Mouse (Mus musculus): ENCODE measurements around the gene Tirap. TPM values are rescaled to one million over a fixed set of nuclear protein-coding genes. Genes with fewer than 3 reads are reported as not detected.

The Tirap gene
- polyA plus RNA-seq, 1 experiment: 4.9 TPM

DNA sequence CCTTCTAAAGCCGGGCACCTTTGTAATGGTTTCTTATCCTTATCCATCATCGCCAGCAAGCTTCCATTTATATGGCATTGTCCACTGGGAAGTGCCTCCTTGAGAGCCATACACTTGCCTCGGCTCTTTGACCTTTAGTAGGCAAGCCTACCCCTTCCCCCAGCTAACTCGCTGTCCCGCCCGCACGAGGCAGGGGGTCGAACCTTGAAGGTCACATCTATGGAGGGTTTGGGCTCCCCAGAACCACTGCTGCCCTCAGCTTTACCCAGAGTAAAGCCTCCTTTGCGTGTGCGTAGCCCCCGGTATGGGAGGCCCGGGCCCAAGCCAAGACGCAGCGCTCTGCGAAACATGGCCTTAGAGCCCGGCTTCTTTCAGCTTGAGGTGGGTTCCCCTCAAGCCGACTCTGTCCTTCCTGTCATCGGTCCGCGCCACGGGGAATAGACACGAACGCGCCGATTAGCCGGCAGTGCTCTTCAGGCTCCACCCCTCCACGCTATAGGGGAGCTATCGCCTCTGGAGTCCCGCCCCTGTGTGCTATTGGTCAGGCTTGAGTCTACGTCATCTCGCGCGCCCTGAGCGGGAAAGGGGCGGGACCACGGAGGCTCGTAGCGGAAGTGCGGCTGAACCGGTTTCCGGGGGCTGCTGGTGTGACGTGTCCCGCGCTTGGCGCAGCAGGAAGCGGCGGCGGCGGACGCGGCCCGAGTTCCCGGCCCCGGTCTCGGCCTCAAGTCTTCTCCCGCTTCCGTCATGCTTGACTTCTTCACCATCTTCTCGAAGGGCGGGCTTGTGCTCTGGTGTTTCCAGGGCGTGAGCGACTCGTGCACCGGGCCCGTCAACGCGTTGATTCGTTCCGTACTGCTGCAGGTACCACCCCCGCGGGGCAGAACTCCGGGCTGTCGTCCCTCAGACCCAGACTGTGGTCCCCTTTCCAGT is 10.7 kb upstream of the Tirap start, which contains the start of gene Foxred1:
Gene Foxred1 (minus strand): TSS at position 514 of the 933 bp plus-strand sequence.
- DNase-seq (ENCODE audit: low read depth): peak; percentile 100
- no peak for TF ChIP-seq CTCF (IDR thresholded peaks at IDR 0.05; ENCODE audit: borderline replicate concordance, extremely low read depth, insufficient read depth, insufficient read length)
- TF ChIP-seq POLR2A (IDR thresholded peaks at IDR 0.05; ENCODE audit: borderline replicate concordance, extremely low read depth, insufficient read depth, insufficient read length, poor library complexity, severe bottlenecking): peak; percentile 72

DNA sequence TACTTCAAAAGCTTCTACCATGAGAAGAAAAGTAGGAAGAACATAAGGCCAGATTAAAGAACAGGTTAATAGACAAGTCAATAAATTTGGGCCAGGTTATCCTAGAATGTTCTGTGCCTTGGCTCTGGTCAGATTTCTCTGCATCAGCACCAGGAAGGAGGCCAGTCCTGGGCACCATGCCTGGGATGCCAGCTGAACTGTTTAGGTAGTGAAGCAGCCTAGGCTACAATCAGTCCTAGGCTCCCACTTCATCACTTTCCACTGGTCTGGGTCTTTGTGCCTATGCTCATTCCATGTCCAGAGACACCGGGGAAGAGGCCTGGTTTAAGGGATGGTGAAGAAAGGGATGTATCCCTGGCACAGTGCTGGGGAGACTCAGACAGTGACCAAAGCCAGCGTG is 4.3 kb upstream of the Tirap start:
- DNase-seq (ENCODE audit: low read depth): no peak
- TF ChIP-seq POLR2A (IDR thresholded peaks at IDR 0.05; ENCODE audit: borderline replicate concordance, extremely low read depth, insufficient read depth, insufficient read length, poor library complexity, severe bottlenecking) (no peak), CTCF (IDR thresholded peaks at IDR 0.05; ENCODE audit: borderline replicate concordance, extremely low read depth, insufficient read depth, insufficient read length) (no peak)

GRCm38 (mm10) chr9:35203536-35203935 is 3.4 kb upstream of the Tirap start:
- TF ChIP-seq POLR2A (IDR thresholded peaks at IDR 0.05; ENCODE audit: borderline replicate concordance, extremely low read depth, insufficient read depth, insufficient read length, poor library complexity, severe bottlenecking) (no peak), CTCF (IDR thresholded peaks at IDR 0.05; ENCODE audit: borderline replicate concordance, extremely low read depth, insufficient read depth, insufficient read length) (no peak)
- no peak for DNase-seq (ENCODE audit: low read depth)

DNA sequence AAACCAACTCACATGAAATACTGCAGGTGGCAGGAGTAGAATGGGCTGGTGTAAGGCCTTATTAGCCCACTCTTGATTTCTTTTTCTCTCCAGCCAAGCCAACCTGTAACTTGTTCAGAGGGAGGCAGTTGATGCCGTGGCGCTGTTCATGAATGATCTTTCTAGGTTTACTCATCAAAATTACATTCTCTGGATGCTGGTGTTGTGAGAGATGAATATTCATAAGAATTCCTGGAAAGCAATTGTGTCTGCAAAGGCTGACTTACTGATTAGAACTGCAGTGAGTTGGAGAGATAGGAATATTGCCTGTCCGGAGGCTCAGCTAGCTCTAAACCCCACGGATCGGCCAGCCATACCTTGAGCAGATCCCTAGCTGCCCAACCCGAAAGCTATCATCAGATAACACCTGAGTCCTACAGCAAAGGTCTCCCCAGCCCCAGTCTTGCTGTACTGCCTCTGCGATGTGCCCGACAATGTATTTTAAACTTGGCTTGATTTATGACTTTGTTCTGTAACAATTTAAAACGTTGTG is 504 bp upstream of the Tirap start:
- peak; percentile 39 for DNase-seq (ENCODE audit: low read depth)

DNA sequence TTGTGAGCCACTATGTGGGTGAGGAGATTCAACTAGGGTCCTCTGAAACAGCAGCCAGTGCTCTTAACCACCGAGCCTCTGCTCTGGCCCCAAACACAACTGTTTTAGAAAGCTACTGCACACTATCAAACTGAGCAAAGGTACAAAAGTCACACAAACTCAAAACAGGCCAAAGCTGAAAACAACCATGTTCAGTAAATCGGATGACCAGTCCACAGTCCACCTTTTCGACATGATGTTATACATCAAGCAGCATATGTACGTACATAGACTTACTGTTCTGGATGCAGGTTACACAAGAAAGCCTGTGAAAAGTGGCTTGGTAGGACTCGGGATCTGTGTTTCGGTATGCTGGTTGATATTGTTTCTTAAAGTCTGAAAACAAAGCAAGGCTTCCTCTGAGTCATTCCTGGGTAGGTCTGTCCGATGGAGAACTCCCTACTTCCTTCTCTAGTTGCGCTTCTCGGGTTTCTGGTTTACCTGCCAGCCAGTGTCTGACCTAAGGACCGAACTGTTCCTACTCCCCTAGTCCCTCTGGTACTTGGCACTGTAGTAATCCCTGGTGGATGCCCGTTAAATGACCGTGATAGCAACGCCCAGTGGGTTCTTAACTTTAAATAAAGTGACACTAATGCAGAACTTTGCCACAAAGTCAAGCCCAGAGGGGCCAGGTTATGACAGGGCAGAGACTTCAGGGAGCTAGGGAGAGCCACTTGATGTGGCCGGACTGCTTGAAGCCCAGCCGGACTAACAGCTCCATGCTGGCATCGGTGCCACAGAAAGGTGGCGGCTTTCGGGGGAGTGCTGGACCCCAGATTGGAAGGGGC is 933 bp downstream of the Tirap start:
- TF ChIP-seq POLR2A (IDR thresholded peaks at IDR 0.05; ENCODE audit: borderline replicate concordance, extremely low read depth, insufficient read depth, insufficient read length, poor library complexity, severe bottlenecking) (no peak), CTCF (IDR thresholded peaks at IDR 0.05; ENCODE audit: borderline replicate concordance, extremely low read depth, insufficient read depth, insufficient read length) (no peak)
- DNase-seq (ENCODE audit: low read depth): no peak

More for the DNA sequence above, 504 bp upstream of the Tirap start:
- TF ChIP-seq POLR2A (IDR thresholded peaks at IDR 0.05; ENCODE audit: borderline replicate concordance, extremely low read depth, insufficient read depth, insufficient read length, poor library complexity, severe bottlenecking) (no peak), CTCF (IDR thresholded peaks at IDR 0.05; ENCODE audit: borderline replicate concordance, extremely low read depth, insufficient read depth, insufficient read length) (no peak)

DNA sequence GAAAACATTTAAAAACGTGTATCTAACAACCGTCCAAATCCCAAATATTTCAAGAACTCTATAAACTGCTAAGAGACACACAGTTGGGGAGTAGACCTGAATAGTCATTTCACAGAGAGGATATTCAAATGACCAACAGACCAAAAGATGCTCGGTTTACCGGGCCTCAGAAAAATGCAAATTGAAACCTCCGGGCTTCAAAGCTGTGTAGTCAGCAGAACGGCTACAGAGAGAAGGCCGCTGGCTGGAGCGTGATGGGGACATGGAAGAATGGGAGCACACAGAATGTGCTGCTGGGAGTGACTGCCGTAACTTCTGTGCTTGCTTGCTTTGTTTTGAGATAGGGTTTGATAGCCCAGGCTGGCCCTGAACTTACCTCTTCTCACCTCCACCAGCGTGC is 1.7 kb downstream of the Tirap start:
- TF ChIP-seq POLR2A (IDR thresholded peaks at IDR 0.05; ENCODE audit: borderline replicate concordance, extremely low read depth, insufficient read depth, insufficient read length, poor library complexity, severe bottlenecking) (no peak), CTCF (IDR thresholded peaks at IDR 0.05; ENCODE audit: borderline replicate concordance, extremely low read depth, insufficient read depth, insufficient read length) (no peak)

GRCm38 (mm10) chr9:35197625-35198024 is 2.5 kb downstream of the Tirap start:
- no peak for TF ChIP-seq CTCF (IDR thresholded peaks at IDR 0.05; ENCODE audit: borderline replicate concordance, extremely low read depth, insufficient read depth, insufficient read length)
- no peak for TF ChIP-seq POLR2A (IDR thresholded peaks at IDR 0.05; ENCODE audit: borderline replicate concordance, extremely low read depth, insufficient read depth, insufficient read length, poor library complexity, severe bottlenecking)
- no peak for DNase-seq (ENCODE audit: low read depth)

More for the DNA sequence above, 1.7 kb downstream of the Tirap start:
- no peak for DNase-seq (ENCODE audit: low read depth)

DNA sequence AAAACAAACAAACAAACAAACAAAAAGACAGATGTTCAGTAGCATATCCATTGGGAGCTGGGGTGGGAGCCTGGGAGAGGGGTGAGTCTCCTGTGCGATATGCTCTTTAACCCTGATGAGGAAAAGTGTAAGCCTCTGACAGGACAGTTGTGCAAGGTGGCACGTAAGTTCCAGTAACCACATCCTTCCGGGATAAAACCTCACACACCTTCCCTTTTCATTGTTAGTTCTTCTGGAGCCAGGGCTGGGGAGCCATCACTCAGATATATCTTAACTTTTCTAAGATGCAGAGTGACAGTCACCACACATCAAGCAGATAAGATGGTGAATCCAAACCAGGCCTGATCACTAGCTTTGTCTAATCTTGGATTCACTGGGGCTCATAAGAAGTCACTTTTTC is 6.0 kb downstream of the Tirap start:
- TF ChIP-seq POLR2A (IDR thresholded peaks at IDR 0.05; ENCODE audit: borderline replicate concordance, extremely low read depth, insufficient read depth, insufficient read length, poor library complexity, severe bottlenecking): no peak
- no peak for TF ChIP-seq CTCF (IDR thresholded peaks at IDR 0.05; ENCODE audit: borderline replicate concordance, extremely low read depth, insufficient read depth, insufficient read length)
- DNase-seq (ENCODE audit: low read depth): no peak

- no peak for TF ChIP-seq CTCF (IDR thresholded peaks at IDR 0.05; ENCODE audit: borderline replicate concordance, extremely low read depth, insufficient read depth, insufficient read length)
- no peak for TF ChIP-seq POLR2A (IDR thresholded peaks at IDR 0.05; ENCODE audit: borderline replicate concordance, extremely low read depth, insufficient read depth, insufficient read length, poor library complexity, severe bottlenecking)
- peak; percentile 13 for DNase-seq (ENCODE audit: low read depth)
Measured at GRCm38 (mm10) chr9:35192983-35193542, 7.0 kb downstream of the Tirap start.

GRCm38 (mm10) chr9:35188700-35189099 is 11.4 kb downstream of the Tirap start:
- TF ChIP-seq CTCF (IDR thresholded peaks at IDR 0.05; ENCODE audit: borderline replicate concordance, extremely low read depth, insufficient read depth, insufficient read length): no peak
- no peak for TF ChIP-seq POLR2A (IDR thresholded peaks at IDR 0.05; ENCODE audit: borderline replicate concordance, extremely low read depth, insufficient read depth, insufficient read length, poor library complexity, severe bottlenecking)
- DNase-seq (ENCODE audit: low read depth): peak; percentile 80
